26 mouse cellular contexts compared by ENCODE assay signal in the genomic region with DNA sequence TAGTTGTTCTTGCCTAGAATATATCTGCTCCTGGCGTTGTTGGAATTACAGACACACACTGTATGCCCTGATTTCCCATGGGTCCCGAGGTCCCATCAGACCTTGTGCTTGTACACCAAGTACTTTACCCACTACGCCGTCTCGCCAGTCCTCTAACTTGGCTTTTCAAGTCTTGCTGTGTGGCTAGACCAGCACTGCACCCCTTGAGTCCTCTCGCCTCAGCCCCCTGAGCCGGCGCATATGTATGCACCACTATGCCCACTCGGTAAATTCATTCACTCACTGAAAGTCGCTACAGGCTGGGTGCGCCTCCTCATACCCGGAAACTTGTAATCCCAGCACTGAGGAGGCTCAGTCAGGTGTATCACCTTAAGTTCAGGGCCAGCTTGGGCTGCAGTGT. TPM values are rescaled to one million over a fixed set of nuclear protein-coding genes. Genes with fewer than 3 reads are reported as not detected.
"Had no signal": no experiment of that assay in that cellular context is flagged by ENCODE, and none has a peak within 500 bp of the region (broad histone marks: within the 10 kb centered on the region; RNA-seq: fewer than 3 reads in every experiment).

No protein-coding gene starts in this region.

- H3K4me2 ChIP-seq: heart, embryonic 11.5 days; heart, embryonic 13.5 days; heart, embryonic 15.5 days; hindbrain, embryonic 15.5 days; kidney, embryonic 15.5 days; limb, embryonic 13.5 days; limb, embryonic 15.5 days; liver, embryonic 12.5 days had no signal

- H3K4me3 ChIP-seq: heart, adult 2 months; heart, embryonic 13.5 days; heart, embryonic 15.5 days; hindbrain, embryonic 15.5 days; kidney, embryonic 15.5 days; limb, embryonic 13.5 days; limb, embryonic 15.5 days; liver, embryonic 12.5 days had no signal

- DNase-seq: forebrain, postnatal 0 days; gastrocnemius, postnatal 14 days; gastrocnemius, postnatal 36 days; heart, adult 11 months; heart, adult 2 months; heart, postnatal 14 days; heart, postnatal 36 days; kidney, adult 11 months; kidney, adult 2 months; kidney, adult 9 months; kidney, postnatal 14 days; kidney, postnatal 36 days; layer of hippocampus, adult 9-11 months; layer of hippocampus, postnatal 36 days; left cerebral cortex, postnatal 4 days had no signal

- ATAC-seq: forebrain, postnatal 0 days; intestine, embryonic 16.5 days; liver, embryonic 12.5 days had no signal

- H3K36me3 ChIP-seq: heart, embryonic 13.5 days; heart, embryonic 15.5 days; hindbrain, embryonic 15.5 days; kidney, embryonic 15.5 days; limb, embryonic 15.5 days; liver, embryonic 12.5 days had no signal

- H3K27me3 ChIP-seq: heart, embryonic 13.5 days; heart, embryonic 15.5 days; hindbrain, embryonic 15.5 days; kidney, embryonic 15.5 days; limb, embryonic 13.5 days; limb, embryonic 15.5 days; liver, embryonic 12.5 days had no signal

- H3K27ac ChIP-seq: heart, adult 2 months; heart, embryonic 13.5 days; heart, embryonic 15.5 days; kidney, embryonic 15.5 days; kidney, postnatal 0 days; limb, embryonic 13.5 days; limb, embryonic 15.5 days; liver, embryonic 12.5 days had no signal

- H3K9ac ChIP-seq: forebrain, postnatal 0 days; heart, embryonic 13.5 days; heart, embryonic 15.5 days; hindbrain, embryonic 15.5 days; kidney, embryonic 15.5 days; limb, embryonic 13.5 days; limb, embryonic 15.5 days; liver, embryonic 12.5 days had no signal

- H3K4me1 ChIP-seq: heart, embryonic 15.5 days; limb, embryonic 15.5 days; liver, embryonic 12.5 days had no signal

- H3K9me3 ChIP-seq: heart, embryonic 13.5 days; heart, embryonic 15.5 days; hindbrain, embryonic 15.5 days; kidney, embryonic 15.5 days; limb, embryonic 13.5 days; limb, embryonic 15.5 days; liver, embryonic 12.5 days had no signal

RNA-seq across cellular contexts. Expression of a gene that starts 12.5 kb away (rescaled TPM):
- total RNA-seq: hematopoietic stem cell, adult 5-6 weeks had no signal
